Mouse (Mus musculus) testis, adult 2 months (tissue): ENCODE data around the gene Prkaa1.

ENCODE experiments used
- CTCF ChIP-seq: fragments of 200-500 bp; IDR thresholded peaks from 2 replicates; pipeline ENCODE4 v1.5.1; 2012; ENCODE audit warnings: low read depth, mild to moderate bottlenecking, inconsistent platforms, low read length, moderate library complexity; ENCODE audit not compliant: control insufficient read depth, insufficient read depth, insufficient replicate concordance
- POLR2A ChIP-seq: fragments of 200-500 bp; IDR thresholded peaks from 2 replicates; pipeline ENCODE4 v1.6.1; 2012; ENCODE audit warnings: low read depth, mild to moderate bottlenecking, inconsistent platforms, low read length, moderate library complexity; ENCODE audit not compliant: control insufficient read depth

- TF ChIP-seq POLR2A, result no peak
- no peak for TF ChIP-seq CTCF
Observed at GRCm38 (mm10) chr15:5173217-5173820, 29.7 kb downstream of the Prkaa1 start.
